Mouse (Mus musculus) C2C12 (cell line): Measurements from ENCODE around the gene Trmt10c.

Source experiments
- CEBPB ChIP-seq: IDR thresholded peaks from one replicate; pipeline ENCODE4 v1.6.1; 2011; ENCODE audit warnings: low read depth, mild to moderate bottlenecking, control low read depth, moderate library complexity
- CTCF ChIP-seq: IDR thresholded peaks from one replicate; pipeline ENCODE4 v1.5.1; 2011; ENCODE audit not compliant: control insufficient read depth, insufficient read depth, insufficient read length
- FOSL1 ChIP-seq: IDR thresholded peaks from one replicate; pipeline ENCODE4 v1.8.0; 2011; ENCODE audit warnings: mild to moderate bottlenecking, low read length; ENCODE audit not compliant: poor library complexity, insufficient read depth, severe bottlenecking
- MAX ChIP-seq: IDR thresholded peaks from one replicate; pipeline ENCODE4 v1.6.1; 2011; ENCODE audit warnings: mild to moderate bottlenecking, control low read depth
- USF1 ChIP-seq: IDR thresholded peaks from one replicate; pipeline ENCODE4 v1.6.1; 2011; ENCODE audit warnings: low read depth, mild to moderate bottlenecking, control low read depth, moderate library complexity

GRCm38 (mm10) chr16:56034566-56034965, 3.1 kb downstream of the Trmt10c start:
- TF ChIP-seq CTCF (no peak), MAX (no peak), CEBPB (no peak), FOSL1 (no peak), USF1 (no peak)
